Mouse (Mus musculus) heart, adult 11 months (tissue): ENCODE results near the gene Htra3.
A peak's percentile ranks its signal among the peaks of the same experiment; 100 is the strongest.

Experiments used
- DNase-seq: peaks from one replicate; pipeline ENCODE4 v3.0.0; 2022

The Htra3 gene

DNA sequence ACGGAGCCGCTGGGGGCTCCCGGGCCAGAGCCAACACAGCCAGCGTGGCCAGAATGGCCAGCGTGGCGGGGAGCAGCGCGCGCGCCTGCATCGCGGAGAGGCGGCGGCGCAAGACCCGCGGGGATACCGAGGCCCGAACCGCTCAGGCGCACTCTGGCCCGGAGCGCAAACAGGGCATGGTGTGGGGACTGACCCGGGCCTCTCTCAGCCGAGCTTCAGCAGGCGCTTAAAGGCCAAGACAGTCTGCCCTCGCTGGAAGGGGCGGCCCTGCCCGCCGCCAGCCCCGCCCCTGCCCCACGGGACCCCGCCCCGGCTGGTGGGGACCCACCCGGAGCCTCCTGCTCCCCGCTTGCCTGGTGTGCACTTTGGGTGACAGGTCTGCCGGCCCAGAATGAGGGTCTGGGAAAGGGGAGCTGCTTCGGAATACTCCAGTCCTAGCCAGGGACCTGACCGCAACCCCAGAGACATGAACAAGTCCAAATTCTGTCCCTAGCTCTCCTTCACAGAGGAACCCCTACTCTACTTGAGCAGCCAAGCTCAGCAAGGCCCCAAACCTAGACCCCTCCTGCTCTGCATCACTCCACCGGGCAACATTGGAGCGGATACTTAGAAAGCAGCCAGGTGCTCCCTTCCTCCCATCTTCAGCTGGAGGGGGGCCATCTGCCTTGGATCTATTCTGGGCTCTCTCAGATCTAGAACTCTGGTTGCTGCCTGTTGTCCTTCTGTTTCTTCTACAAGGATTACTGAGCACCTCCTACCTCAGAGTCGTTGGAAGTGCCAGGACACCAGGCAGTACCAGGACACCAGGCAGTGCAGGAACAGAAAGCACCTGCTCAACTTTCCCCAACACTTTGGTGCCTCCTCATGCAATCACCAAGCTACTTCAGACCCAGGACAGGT is at the start of gene Htra3:
Gene Htra3, minus strand, starts transcription at position 527 of the 900 bp plus-strand sequence.
- DNase-seq: peak; percentile 98

GRCm38 (mm10) chr5:35728957-35729460 is 49.4 kb upstream of the Htra3 start:
- DNase-seq: peak; percentile 99

DNA sequence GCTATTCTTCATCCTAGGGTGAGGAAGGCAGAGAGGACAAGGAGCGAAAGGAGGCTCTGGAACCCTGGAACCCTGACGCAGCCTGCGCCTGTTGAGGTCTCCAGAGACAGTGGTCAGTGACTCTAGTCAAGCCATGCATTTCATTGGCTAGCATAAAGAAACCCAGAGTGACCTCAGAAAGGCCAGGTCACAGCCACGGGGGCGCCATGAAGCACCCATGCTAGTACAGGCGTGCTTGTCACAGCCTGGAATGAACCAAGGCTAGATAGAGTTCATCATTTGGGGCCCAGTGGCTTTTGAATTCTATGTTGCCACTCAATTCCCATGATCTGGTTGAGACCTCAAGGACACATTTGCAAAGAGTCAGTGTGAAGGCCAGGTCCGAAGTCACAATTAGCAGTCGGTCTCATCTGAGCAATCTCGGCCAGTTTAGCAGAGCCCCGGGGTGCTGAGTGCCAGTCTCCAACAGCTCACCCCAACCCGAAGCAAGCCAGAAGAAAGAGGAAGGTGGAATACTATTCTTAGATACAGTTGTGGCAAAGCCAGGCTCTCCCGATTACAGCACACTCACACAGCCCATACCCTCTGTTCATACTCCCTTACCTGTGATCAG is 48.9 kb upstream of the Htra3 start:
- DNase-seq: peak; percentile 93

GRCm38 (mm10) chr5:35727447-35727846 is 47.9 kb upstream of the Htra3 start:
- no peak for DNase-seq

- DNase-seq: no peak
Measured at GRCm38 (mm10) chr5:35725840-35726239, 46.3 kb upstream of the Htra3 start.

GRCm38 (mm10) chr5:35723900-35724299 is 44.3 kb upstream of the Htra3 start:
- DNase-seq: peak; percentile 86

- DNase-seq: peak; percentile 96
Measured at GRCm38 (mm10) chr5:35722654-35723053, 43.1 kb upstream of the Htra3 start.

- DNase-seq: peak; percentile 86
Measured at GRCm38 (mm10) chr5:35721933-35722332, 42.4 kb upstream of the Htra3 start.

DNA sequence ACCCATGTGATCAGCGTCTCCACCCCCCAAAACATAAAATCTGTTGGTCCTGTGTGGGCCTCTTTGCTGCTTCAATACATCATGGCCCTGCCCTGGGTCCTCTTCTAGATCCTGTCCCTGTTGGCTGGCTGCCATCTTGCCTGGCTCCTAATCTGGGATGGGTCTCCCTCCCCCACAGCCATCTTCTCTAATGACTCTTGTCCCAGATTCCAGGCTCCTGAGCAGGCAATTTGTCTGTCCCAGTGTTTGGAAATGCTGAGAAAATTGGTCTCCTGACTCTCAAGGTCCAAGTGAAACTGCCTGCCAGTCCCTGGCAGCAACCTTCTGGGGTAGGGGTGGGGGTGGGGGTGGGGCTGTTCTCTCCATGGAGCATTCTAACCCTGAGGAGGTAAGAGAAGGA is 40.3 kb upstream of the Htra3 start:
- peak; percentile 93 for DNase-seq

GRCm38 (mm10) chr5:35719343-35719742 is 39.8 kb upstream of the Htra3 start:
- DNase-seq: peak; percentile 91

DNA sequence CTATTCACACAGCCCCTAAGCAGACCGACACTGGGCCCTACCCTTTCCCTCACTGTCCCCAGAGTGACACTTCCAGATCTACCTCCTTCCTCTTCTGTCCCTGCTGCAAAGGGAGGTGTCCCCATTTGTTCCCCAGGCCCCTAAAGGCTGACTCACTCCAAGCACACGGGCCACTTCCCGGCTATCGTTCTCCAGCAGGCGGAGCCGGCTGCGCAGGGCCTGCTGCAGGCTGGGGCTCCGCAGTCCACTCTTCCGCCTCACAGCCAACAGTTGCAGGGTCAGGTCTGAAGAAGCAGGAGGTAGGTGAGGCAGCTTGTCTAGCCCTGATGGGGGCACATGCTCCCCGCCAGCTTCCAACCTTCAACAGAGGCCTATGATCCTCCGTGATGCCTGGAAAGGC is 39.2 kb upstream of the Htra3 start:
- no peak for DNase-seq

- peak; percentile 91 for DNase-seq
Measured at GRCm38 (mm10) chr5:35717946-35718345, 38.4 kb upstream of the Htra3 start.

- DNase-seq: no peak
Measured at GRCm38 (mm10) chr5:35717455-35717854, 37.9 kb upstream of the Htra3 start.

GRCm38 (mm10) chr5:35713649-35714354 is 34.2 kb upstream of the Htra3 start:
- peak; percentile 93 for DNase-seq

DNA sequence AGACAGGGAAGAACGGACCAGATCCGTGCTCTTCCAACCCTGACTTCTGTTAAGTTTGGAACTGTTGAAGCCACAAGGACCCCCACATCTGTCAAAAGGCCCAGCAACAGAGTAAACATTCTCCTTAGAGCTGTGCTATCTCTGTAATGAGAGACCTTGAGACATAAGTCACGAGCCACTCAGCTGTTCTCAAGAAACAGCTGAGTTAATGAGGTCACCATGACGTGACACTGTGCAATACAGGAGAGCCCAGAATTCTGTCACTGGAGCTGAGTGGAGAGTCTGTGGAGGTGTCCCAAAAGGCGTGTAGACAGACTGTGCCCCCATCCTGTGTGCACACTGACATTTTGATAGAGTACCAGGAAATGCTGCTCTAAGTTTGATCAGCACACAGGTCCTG is 32.9 kb upstream of the Htra3 start:
- no peak for DNase-seq

DNA sequence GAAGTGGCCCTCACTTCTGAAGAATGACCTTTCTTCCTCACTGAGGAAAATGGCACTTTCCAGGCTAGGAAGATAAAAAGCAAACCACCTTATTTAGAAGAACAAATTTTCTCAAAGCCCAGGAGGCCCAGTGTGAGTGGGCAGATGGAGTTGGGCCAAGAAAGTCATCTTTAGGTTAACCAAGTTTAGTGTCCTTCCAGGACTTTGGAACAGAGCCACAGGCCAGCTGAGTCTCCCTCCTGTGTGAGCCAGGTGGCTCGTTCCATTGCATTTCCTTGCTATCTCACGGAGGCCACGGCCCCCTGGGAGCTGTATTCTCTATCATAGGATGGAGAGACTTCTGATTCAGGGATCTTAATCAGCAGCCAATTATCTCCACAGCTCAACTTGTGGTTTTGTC is 31.3 kb upstream of the Htra3 start:
- no peak for DNase-seq

- no peak for DNase-seq
Measured at GRCm38 (mm10) chr5:35710481-35710880, 30.9 kb upstream of the Htra3 start.

DNA sequence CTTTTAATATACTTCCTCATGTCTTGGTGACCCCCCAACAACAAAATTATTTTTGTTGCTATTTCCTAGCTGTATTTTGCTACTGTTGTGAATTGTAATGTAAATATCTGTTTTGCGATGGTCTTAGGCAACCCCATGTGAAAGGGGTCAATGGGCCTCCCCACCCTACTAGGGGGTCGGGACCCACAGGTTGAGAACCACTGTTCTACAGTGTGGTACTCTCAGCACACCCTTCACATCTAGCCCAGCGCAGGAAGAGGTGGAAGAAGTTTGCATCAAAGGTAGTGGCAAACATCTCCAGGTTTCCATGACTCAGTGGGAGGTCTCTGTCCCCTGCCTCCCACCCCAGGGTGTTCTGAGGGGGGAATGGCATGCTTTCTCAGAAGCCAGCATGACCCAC is 25.8 kb upstream of the Htra3 start:
- no peak for DNase-seq

DNA sequence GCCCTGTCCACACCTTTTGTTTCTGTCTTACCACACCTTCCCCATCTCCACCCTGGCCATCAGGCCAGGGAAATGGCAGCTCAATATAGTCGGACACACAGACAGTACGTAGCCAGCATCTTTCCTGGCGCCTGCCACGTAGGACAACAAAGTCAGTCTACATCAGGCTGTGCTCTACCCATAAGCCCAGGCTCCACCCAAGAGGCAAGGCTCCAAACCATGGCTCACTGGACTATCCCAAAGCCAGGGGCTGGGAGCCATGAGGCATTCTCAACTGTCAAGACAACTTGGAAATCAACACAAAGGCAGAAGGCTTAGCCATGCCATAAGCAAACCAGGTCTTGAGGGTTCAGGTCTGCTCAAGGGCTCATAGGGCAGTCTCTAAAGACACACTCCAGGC is 24.2 kb upstream of the Htra3 start:
- DNase-seq: peak; percentile 93

DNA sequence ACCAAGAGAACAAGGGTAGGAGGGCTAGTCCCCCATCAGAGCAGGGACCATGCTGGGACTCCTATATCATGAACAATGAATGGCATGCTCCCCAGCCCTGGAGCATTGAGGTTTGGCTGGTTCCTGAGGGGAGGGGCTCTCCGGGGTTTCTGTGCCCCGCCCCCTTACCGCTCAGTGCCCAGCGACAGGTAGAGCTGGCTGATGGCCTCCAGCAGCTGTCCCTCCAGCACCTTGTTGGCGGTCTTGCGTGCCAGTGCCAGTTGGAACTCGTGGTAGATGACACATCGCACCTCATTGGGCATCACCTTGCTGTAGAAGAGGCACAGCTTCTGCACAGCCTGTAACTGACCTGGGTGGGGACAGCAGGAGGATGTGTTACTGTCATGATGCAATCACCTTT is 23.6 kb upstream of the Htra3 start:
- DNase-seq: peak; percentile 91

DNA sequence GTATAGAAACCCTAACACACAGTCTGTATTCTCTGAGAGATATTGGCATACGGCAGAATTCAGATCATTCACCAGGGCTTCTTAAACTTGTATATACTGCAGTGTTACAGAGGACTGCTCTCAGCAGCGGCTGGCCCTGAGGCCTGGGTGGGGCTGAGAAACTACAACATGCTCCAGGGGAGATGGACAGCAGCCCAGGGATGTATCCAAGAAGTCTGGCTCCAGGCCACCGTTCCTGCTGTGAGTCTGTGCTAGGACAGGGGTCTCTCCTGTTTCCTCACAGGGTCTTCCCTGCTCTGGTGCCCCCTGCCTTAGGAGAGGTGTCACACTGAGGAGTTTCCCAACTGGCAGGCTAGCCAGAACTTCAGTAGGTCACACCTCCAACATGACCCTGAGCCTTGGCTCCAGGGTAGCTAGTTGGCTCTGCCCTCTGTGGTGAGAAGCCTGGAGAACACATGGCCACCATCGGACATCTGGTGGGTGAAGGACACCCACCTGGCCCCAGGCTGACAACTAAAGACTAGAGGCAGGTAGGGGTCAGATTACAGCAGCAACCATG is 23.1 kb upstream of the Htra3 start:
- DNase-seq: peak; percentile 93

DNA sequence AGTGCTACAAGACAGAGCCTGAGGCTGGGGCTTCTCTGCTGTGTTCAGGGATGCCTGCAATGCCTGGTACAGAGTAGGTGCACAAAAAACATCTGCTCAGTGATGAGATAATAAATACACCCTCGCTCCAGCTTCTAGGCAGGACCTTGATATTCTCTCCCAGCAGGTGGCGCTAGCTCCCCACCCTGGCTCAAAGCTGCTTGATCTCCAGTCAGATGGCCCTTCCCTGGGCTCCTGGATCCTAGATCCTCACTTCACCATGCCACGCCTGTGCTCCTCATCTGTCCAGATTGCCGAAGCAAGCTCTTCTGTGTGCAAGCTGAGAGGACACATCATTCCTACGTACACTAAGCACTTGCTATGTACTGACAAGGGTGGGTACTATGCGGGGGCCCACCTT is 21.5 kb upstream of the Htra3 start:
- peak; percentile 95 for DNase-seq

DNA sequence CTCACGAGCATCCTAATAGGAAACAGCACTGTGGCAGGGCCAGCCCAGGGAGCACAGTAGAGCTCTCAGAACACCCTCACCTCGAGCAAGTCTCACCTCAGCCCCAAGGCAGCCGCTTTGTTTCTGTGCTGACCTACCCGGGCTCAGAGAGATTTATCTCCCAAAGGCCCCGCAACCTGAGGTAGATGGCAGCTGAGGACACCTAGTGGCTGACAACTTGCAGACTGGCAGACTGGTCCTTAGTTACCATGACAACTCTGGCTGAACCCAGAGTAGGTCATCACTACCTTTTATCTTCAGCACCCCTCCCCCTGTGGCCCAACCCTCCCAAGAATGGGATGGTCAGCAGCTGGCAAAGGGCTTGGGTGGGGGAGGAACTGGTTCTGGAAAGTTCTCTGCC is 16.2 kb upstream of the Htra3 start:
- DNase-seq: no peak
